Mouse (Mus musculus): ENCODE measurements around the gene B2m. TPM values are rescaled to one million over a fixed set of nuclear protein-coding genes. Genes with fewer than 3 reads are reported as not detected.
A peak's percentile ranks its signal among the peaks of the same experiment; 100 is the strongest.
"Not testable (repeated sequence)": the region's sequence is repeated elsewhere in the genome, so short reads cannot be mapped to it uniquely, and the experiment has no call there.

B2m gene
- 1,000 to 10,000 TPM in 1 of 2 experiments, 100 to 1,000 TPM in 1; 825 to 1,833 TPM for total RNA-seq (2021)
- long read RNA-seq, experiment 1, transcript B2m-201 (4 exons, 860 nt): major isoform, 208 of 213 reads
- long read RNA-seq, experiment 1, partial matches to known transcripts: 2 of 213 reads
- long read RNA-seq, experiment 1, other reads (novel, unspliced or antisense): 3 of 213 reads
- long read RNA-seq, experiment 2, transcript B2m-201 (4 exons, 860 nt): major isoform, 314 of 328 reads
- long read RNA-seq, experiment 2, partial matches to known transcripts: 10 of 328 reads
- long read RNA-seq, experiment 2, other reads (novel, unspliced or antisense): 4 of 328 reads

- DNase-seq (ENCODE audit: low spot score in 2 of 2): peak; percentile 92 to 95
Observed at GRCm38 (mm10) chr2:122147508-122148241, at the start of gene B2m. TSS of gene B2m (plus strand) at chr2:122147686.

GRCm38 (mm10) chr2:122097686-122098085 is 49.8 kb upstream of the B2m start:
- not testable (repeated sequence) for DNase-seq (ENCODE audit: low spot score in 2 of 2)

- peak in 1 of 2 experiments; percentile 22 for DNase-seq (ENCODE audit: low spot score in 2 of 2)
Observed at GRCm38 (mm10) chr2:122102070-122102469, 45.4 kb upstream of the B2m start.

GRCm38 (mm10) chr2:122108101-122108500 is 39.4 kb upstream of the B2m start:
- DNase-seq (ENCODE audit: low spot score in 2 of 2): no peak

GRCm38 (mm10) chr2:122109714-122110113 is 37.8 kb upstream of the B2m start:
- no peak for DNase-seq (ENCODE audit: low spot score in 2 of 2)

GRCm38 (mm10) chr2:122116888-122117287 is 30.6 kb upstream of the B2m start:
- no peak for DNase-seq (ENCODE audit: low spot score in 2 of 2)

GRCm38 (mm10) chr2:122117961-122118958 is 29.2 kb upstream of the B2m start, which contains the start of gene Spg11:
TSS of gene Spg11 (minus strand) at chr2:122118386.
- DNase-seq (ENCODE audit: low spot score in 2 of 2): peak; percentile 96 to 98

GRCm38 (mm10) chr2:122125680-122126572 is 21.6 kb upstream of the B2m start:
- no peak for DNase-seq (ENCODE audit: low spot score in 2 of 2)

GRCm38 (mm10) chr2:122126765-122127347 is 20.6 kb upstream of the B2m start:
- DNase-seq (ENCODE audit: low spot score in 2 of 2): no peak

- no peak for DNase-seq (ENCODE audit: low spot score in 2 of 2)
Observed at GRCm38 (mm10) chr2:122127635-122128034, 19.9 kb upstream of the B2m start.

GRCm38 (mm10) chr2:122132078-122132477 is 15.4 kb upstream of the B2m start:
- no peak for DNase-seq (ENCODE audit: low spot score in 2 of 2)

- DNase-seq (ENCODE audit: low spot score in 2 of 2): no peak
Observed at GRCm38 (mm10) chr2:122132618-122133017, 14.9 kb upstream of the B2m start.

- no peak for DNase-seq (ENCODE audit: low spot score in 2 of 2)
Observed at GRCm38 (mm10) chr2:122137839-122138465, 9.5 kb upstream of the B2m start.

GRCm38 (mm10) chr2:122140815-122141214 is 6.7 kb upstream of the B2m start:
- no peak for DNase-seq (ENCODE audit: low spot score in 2 of 2)

- no peak for DNase-seq (ENCODE audit: low spot score in 2 of 2)
Observed at GRCm38 (mm10) chr2:122141332-122141967, 6.0 kb upstream of the B2m start.

GRCm38 (mm10) chr2:122143111-122143510 is 4.4 kb upstream of the B2m start:
- DNase-seq (ENCODE audit: low spot score in 2 of 2): no peak

GRCm38 (mm10) chr2:122145756-122146155 is 1.7 kb upstream of the B2m start:
- DNase-seq (ENCODE audit: low spot score in 2 of 2): no peak

GRCm38 (mm10) chr2:122146687-122147086 is 799 bp upstream of the B2m start:
- no peak for DNase-seq (ENCODE audit: low spot score in 2 of 2)

All from adrenal gland, adult 18-20 months (tissue).